Mouse (Mus musculus) layer of hippocampus, adult 8-10 months (tissue): Measurements from ENCODE around the gene S100a4. TPM values are rescaled to one million over a fixed set of nuclear protein-coding genes. Genes with fewer than 3 reads are reported as not detected.

Experiments used
- DNase-seq, 2 experiments: peaks; one replicate each; pipeline ENCODE4 v3.0.0; 2022; ENCODE audit warnings: low spot score in 2 of 2
- total RNA-seq, 4 experiments: library from RNA; stranded (reverse); gene quantifications; 2 replicates each; pipeline ENCODE4 v1.2.4; 2022

Gene S100a4
- total RNA-seq, 4 experiments from 2014 or later, result 2.7 to 17.2 (median 5.7) TPM

- peak in 1 of 2 experiments; percentile 47 for DNase-seq
Observed at GRCm38 (mm10) chr3:90623435-90624071, 20.0 kb downstream of the S100a4 start.

DNA sequence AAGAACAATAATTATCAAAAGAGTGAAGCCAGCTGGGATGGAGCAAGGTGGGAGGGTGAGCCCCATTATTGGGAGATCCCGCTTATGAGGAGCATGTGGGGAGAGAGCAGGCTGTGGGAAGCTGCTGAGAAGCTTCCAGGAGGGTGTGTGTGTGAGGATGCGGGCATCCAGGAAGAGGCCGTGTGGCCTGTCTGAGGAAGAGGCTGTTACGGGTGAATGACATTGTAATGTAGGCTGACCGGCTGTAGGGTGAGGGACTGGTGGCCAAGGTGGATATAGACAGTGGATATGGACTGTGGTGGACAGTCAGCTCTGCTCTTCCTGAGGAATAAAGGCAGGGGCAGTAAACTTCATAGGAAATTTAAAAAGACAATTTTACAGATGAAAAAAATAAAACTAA is 21.9 kb downstream of the S100a4 start:
- no peak for DNase-seq

DNA sequence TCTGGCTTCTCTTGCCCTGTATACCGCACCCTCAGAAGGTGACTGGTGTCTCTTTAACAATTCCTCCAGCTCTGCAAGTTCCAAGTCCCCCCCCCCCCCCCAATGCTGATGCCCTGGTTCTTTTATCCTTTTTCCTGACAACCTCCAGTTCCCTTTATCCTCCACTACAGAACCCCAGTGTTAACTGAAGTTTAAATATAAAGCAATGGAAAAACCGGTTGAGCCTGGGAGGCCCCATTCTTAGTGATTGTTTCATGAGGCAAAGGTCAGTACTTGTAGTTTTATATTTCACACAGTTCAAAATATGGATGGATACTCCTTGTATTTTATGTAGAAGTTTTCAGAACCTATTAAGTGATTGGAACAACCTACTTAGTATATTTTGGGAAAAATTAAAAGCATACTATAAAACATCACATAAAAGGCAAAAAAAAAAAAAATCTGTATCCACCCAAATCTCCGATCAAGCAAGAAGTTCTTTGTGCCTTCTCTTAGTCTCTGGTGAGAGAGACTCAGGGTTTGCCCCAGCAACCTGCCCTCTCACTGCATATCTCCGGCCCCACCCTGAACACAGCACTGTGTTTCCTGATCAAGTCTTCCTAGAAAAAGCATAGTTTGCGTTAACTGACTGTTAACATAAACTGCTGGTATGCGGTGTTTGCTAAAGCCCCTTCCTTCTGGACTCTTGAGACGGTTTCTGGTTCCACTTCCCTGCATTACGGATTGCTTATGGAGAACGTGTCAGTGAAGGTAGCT is 22.9 kb downstream of the S100a4 start:
- no peak for DNase-seq

DNA sequence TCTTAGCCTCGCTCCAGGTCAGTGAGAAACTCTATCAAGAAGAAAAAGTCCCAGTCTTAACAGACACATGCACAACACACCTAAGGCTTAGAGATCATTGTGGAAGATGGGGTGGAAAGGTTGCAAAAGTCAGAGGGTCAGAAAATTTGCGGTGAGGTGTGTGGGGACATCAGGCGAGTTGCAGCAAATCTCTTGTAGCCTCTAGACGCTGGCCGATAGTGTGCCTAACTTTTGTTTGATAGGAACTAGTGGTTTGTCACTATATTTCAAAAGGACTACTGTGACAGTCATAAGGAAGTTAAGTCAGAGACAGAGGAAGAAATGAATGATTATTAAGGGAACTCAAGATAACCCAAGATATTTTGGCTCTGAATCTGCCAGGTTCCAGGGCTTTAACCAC is 23.8 kb downstream of the S100a4 start:
- no peak for DNase-seq

DNA sequence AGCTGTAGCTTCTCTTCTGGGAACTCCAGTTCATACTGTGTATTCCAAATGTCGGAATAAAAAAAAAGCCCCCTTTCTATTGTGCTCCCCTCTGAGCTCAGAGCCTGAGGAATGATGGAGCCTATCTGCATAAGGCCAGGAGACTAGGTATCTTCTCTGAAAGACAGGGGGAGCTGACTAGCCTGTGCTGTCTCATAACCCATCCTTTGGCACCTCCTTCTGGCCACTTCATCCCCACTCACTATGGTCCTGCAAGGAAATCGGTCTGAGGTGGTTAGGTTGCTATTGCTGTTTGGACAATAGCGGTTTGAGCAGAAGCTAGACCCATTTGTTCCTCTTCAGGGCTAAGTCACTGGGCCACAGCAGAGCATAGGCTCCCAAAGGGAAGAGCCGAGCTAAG is 24.2 kb downstream of the S100a4 start:
- DNase-seq, result no peak

DNA sequence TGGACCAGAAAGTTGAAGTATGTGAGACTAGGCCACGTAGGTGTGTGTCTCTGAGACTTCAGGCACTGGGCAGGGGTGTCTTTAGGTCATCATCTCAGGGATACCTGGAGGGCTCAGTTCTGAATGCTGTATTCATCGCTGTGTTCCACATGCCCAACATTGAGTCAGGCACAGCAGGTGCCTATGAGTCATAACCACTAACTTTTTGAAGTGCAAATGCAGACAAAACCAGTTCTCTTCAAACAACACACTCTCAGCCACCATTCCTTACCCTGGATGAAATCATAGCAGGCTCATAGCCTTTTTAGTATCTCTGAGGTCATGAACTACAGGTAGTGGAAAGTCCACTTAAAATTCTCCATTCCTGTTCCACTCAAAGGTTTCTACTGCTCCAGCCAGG is 25.7 kb downstream of the S100a4 start:
- DNase-seq, result no peak

- no peak for DNase-seq
Observed at GRCm38 (mm10) chr3:90631984-90632383, 28.4 kb downstream of the S100a4 start.

DNA sequence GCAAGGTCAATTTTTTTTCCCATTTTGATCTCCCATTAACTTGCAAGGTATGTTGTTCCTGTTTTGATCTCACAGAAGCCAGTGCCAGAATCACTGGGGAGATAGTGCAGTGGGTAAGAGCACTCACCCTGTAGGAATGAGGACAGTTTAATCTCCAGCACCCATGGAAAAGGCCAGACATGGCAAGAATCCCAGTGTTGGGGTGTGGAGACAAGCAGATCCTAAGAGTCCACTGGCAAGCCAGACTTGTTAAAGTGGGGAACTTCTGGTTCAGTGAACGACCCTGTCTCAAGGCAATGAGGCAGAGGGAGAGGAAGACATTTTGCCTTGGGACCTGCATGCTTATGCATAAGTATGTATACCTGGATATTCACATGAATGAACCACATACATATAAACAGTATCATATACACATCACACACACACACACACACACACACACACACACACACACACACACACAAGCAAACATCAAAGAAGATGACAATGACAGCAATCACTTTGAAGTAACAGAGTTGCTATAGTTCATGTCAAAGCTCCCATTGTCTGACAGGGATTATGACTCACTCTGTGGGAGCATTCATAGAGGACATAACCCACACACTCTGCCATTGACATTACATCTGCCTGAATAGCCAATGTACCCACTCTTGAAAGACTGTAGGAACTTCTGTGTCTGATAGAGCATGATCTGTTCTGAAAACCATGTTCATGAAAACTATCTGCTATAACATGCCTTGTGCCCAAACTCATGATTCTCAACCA is 35.1 kb downstream of the S100a4 start:
- DNase-seq, result no peak

GRCm38 (mm10) chr3:90639511-90640154 is 36.1 kb downstream of the S100a4 start:
- no peak for DNase-seq

DNA sequence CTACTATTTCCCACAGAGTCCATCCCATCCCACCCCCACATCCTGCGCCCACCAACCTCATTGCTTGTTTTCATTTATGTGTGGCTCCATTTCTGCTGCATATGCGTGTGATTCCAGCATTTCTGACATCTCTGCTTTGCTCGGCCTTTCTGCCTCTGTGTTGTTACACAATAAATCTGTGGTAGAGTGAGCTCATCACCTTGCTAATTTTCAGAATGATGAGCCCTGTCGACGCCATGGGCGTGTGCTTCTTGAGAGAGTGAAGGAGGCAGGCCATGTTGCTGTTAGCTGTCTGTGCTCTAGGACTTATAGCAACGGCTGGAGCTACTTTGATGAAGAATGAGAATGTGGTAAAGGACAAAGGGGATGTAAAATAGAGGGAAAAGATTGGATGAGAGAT is 37.4 kb downstream of the S100a4 start:
- DNase-seq, result no peak

- peak in 1 of 2 experiments; percentile 30 for DNase-seq
Observed at GRCm38 (mm10) chr3:90644220-90644619, 40.6 kb downstream of the S100a4 start.

GRCm38 (mm10) chr3:90647291-90647690 is 43.7 kb downstream of the S100a4 start:
- no peak for DNase-seq

- no peak for DNase-seq
Observed at GRCm38 (mm10) chr3:90648981-90649380, 45.4 kb downstream of the S100a4 start.

DNA sequence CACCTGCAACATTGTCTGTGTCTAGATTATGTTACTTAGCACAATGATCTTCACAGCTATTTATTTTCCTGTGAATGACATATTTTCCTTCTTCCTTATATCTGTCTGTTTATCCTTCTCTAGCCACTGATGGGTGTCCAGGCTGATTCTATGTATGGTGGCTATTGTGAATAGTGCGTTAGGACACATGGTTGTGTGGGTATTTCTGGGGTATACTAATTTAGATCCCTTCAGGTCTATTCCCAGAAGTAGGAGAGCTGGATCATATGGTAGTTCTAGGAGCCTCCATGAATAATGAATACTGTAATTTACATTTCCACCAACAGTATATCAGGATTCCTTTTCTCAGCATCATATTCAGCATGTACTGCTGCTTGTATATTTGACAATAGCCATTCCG is 46.3 kb downstream of the S100a4 start:
- DNase-seq, result no peak

GRCm38 (mm10) chr3:90652878-90653508 is 49.4 kb downstream of the S100a4 start:
- peak; percentile 41 to 85 for DNase-seq

- DNase-seq, result no peak
Observed at GRCm38 (mm10) chr3:90653717-90654116, 50.1 kb downstream of the S100a4 start, which contains the start of gene S100a7a. Gene S100a7a (plus strand): TSS chr3:90654017.

Other genes starting within 250 kb of the S100a4 start
- 10 to 100 TPM in 3 of 4 experiments, 1 to 10 TPM in 1; 9.1 to 12.7 (median 12.1) TPM for gene Slc27a3, start 213.8 kb upstream of the S100a4 start, total RNA-seq
- gene Ints3, start 170.1 kb upstream of the S100a4 start, total RNA-seq, result 10 to 100 TPM; 56.4 to 85.0 (median 73.0) TPM
- gene Npr1, start 137.9 kb upstream of the S100a4 start, total RNA-seq, result 1 to 10 TPM; 5.1 to 6.7 (median 5.8) TPM
- gene Ilf2, start 127.6 kb upstream of the S100a4 start, total RNA-seq, result 10 to 100 TPM; 84.2 to 89.7 (median 87.4) TPM
- gene Snapin, start 112.7 kb upstream of the S100a4 start, total RNA-seq, result 10 to 100 TPM; 54.7 to 68.9 (median 63.0) TPM
- 100 to 1,000 TPM; 146 to 155 (median 153) TPM for gene Chtop, start 94.3 kb upstream of the S100a4 start, total RNA-seq
- 100 to 1,000 TPM in 2 of 4 experiments, 10 to 100 TPM in 2; 87.1 to 154 (median 123) TPM for gene S100a1, start 89.4 kb upstream of the S100a4 start, total RNA-seq
- 10 to 100 TPM; 16.9 to 33.3 (median 24.9) TPM for gene S100a13, start 89.3 kb upstream of the S100a4 start, total RNA-seq
- gene S100a14, start 76.9 kb upstream of the S100a4 start, total RNA-seq, result 1 to 10 TPM in 1 of 4 experiments, under 1 TPM in 1, not detected in 2; 0.49 to 1.3 TPM
- gene S100a16, start 66.5 kb upstream of the S100a4 start, total RNA-seq, result 100 to 1,000 TPM in 2 of 4 experiments, 10 to 100 TPM in 2; 69.8 to 134 (median 102) TPM
- gene S100a3, start 43.2 kb upstream of the S100a4 start, total RNA-seq, result 1 to 10 TPM in 3 of 4 experiments, under 1 TPM in 1; 0.35 to 1.8 (median 1.2) TPM
- gene S100a2, start 13.5 kb upstream of the S100a4 start, total RNA-seq, result not detected
- gene Gm42674, start 1.9 kb upstream of the S100a4 start, total RNA-seq, result not detected
- not detected for gene S100a5, start 4.8 kb downstream of the S100a4 start, total RNA-seq
- gene S100a6, start 9.1 kb downstream of the S100a4 start, total RNA-seq, result 10 to 100 TPM; 22.1 to 95.0 (median 51.5) TPM
- under 1 TPM in 3 of 4 experiments, not detected in 1; 0.34 to 0.62 (median 0.49) TPM for gene S100a7a, start 50.2 kb downstream of the S100a4 start, total RNA-seq
- 1 to 10 TPM in 1 of 4 experiments, not detected in 3; 1.2 TPM for gene S100a8, start 65.2 kb downstream of the S100a4 start, total RNA-seq
- gene S100a9, start 92.0 kb downstream of the S100a4 start, total RNA-seq, result 1 to 10 TPM in 1 of 4 experiments, not detected in 3; 1.1 TPM
- gene Pglyrp4, start 123.1 kb downstream of the S100a4 start, total RNA-seq, result not detected
- gene Gm5849, start 174.1 kb downstream of the S100a4 start, total RNA-seq, result not detected